Mouse (Mus musculus) spleen, postnatal 36 days (tissue): ENCODE results near the gene Gm21671.
"Not testable (repeated sequence)": the region's sequence is repeated elsewhere in the genome, so short reads cannot be mapped to it uniquely, and the experiment has no call there.

ENCODE experiments used
- DNase-seq, 2 experiments: peaks; one replicate each; pipeline ENCODE4 v3.0.0; 2022; ENCODE audit warnings: low spot score in 2 of 2, mixed read lengths in 1 of 2

Gene Gm21671

GRCm38 (mm10) chr5:25954317-25954716 lies at the start of gene Gm21671:
Gene Gm21671 (minus strand): TSS chr5:25954417.
- DNase-seq, result not testable (repeated sequence)

GRCm38 (mm10) chr5:25988550-25988949 lies 34.3 kb upstream of the Gm21671 start, which contains the start of gene Gm21698:
Gene Gm21698 (minus strand): TSS chr5:25988650.
- DNase-seq, result not testable (repeated sequence)

GRCm38 (mm10) chr5:25972563-25972962 lies 18.3 kb upstream of the Gm21671 start, which contains the start of gene Gm21680:
Gene Gm21680 (minus strand): TSS chr5:25972663.
- DNase-seq, result not testable (repeated sequence)

GRCm38 (mm10) chr5:25957050-25957449 lies 2.8 kb upstream of the Gm21671 start:
- not testable (repeated sequence) for DNase-seq

- DNase-seq, result not testable (repeated sequence)
Observed at GRCm38 (mm10) chr5:25956611-25957010, 2.4 kb upstream of the Gm21671 start.

- DNase-seq, result not testable (repeated sequence)
Observed at GRCm38 (mm10) chr5:25945391-25945790, 8.8 kb downstream of the Gm21671 start.

GRCm38 (mm10) chr5:25942281-25942680 lies 11.9 kb downstream of the Gm21671 start, which contains the start of gene Gm21663:
Gene Gm21663 (minus strand): TSS chr5:25942381.
- DNase-seq, result not testable (repeated sequence)
